Mouse (Mus musculus) stomach, postnatal 0 days (tissue): ENCODE measurements around the gene 1110051M20Rik.

ENCODE experiments used
- CTCF ChIP-seq: IDR thresholded peaks from 2 replicates; pipeline ENCODE4 v1.5.1; 2016; ENCODE audit warnings: antibody characterized with exemption, low read depth, mild to moderate bottlenecking, moderate library complexity
- EP300 ChIP-seq: optimal IDR thresholded peaks from 2 replicates; pipeline ENCODE3; 2016; ENCODE audit warnings: antibody characterized with exemption

- TF ChIP-seq CTCF (peak; percentile 59), EP300 (no peak)
Observed at GRCm38 (mm10) chr2:91460076-91460475, 15.6 kb upstream of the 1110051M20Rik start.
